Mouse (Mus musculus): ENCODE measurements around the gene Gys2. TPM values are rescaled to one million over a fixed set of nuclear protein-coding genes. Genes with fewer than 3 reads are reported as not detected.

Gys2 gene
- total RNA-seq, 2 experiments from 2014 or later: 0.16 TPM; not detected in 1

GRCm38 (mm10) chr6:142377081-142377480, 95.8 kb downstream of the Gys2 start:
- DNase-seq: no peak

Other genes with a start within 250 kb of the Gys2 start
- gene Iapp, start 174.7 kb downstream of the Gys2 start, total RNA-seq (2021): not detected
- not detected for gene Slco1a5, start 150.1 kb downstream of the Gys2 start, total RNA-seq (2021)
- gene Pyroxd1, start 127.5 kb downstream of the Gys2 start, total RNA-seq (2021): 1 to 10 TPM; 7.6 to 8.1 TPM
- 1 to 10 TPM; 6.2 to 9.5 TPM for gene Recql, start 86.0 kb downstream of the Gys2 start, total RNA-seq (2021)
- gene Golt1b, start 85.9 kb downstream of the Gys2 start, total RNA-seq (2021): 10 to 100 TPM; 22.6 to 25.0 TPM
- gene Spx, start 59.7 kb downstream of the Gys2 start, total RNA-seq (2021): not detected
- 10 to 100 TPM; 90.6 to 93.5 TPM for gene Ldhb, start 34.8 kb upstream of the Gys2 start, total RNA-seq (2021)
- 10 to 100 TPM; 20.3 to 20.8 TPM for gene Kcnj8, start 98.5 kb upstream of the Gys2 start, total RNA-seq (2021)
- gene Abcc9, start 229.2 kb upstream of the Gys2 start, total RNA-seq (2021): 100 to 1,000 TPM; 128 to 134 TPM